Mouse (Mus musculus) neutrophil, adult 5-6 weeks (primary cell): ENCODE results near the gene Wwc1. TPM values are rescaled to one million over a fixed set of nuclear protein-coding genes. Genes with fewer than 3 reads are reported as not detected.

Experiments
- ATAC-seq: fragments of 151-379, 151-347 bp; 2 replicates; pipeline ENCODE4 v1.8.0; 2017; ENCODE audit warnings: mild to moderate bottlenecking, moderate TSS enrichment; ENCODE audit not compliant: insufficient number of reproducible peaks, poor library complexity, low FRiP score, severe bottlenecking; ENCODE audit errors: extremely low read depth
- total RNA-seq: library from RNA; stranded (forward); fragments of 200-1000 nt; gene quantifications from 2 replicates; pipeline ENCODE4 v1.2.3, GENCODE M21; 2017

Gene Wwc1
- 0.23 and 0.25 TPM in 2 replicates for total RNA-seq

- ATAC-seq, result no peak
Measured at GRCm38 (mm10) chr11:35980411-35980917, at the start of gene Wwc1. Wwc1 (minus strand) TSS chr11:35980527.

- no peak for ATAC-seq
Measured at GRCm38 (mm10) chr11:36020009-36020408, 39.7 kb upstream of the Wwc1 start.

DNA sequence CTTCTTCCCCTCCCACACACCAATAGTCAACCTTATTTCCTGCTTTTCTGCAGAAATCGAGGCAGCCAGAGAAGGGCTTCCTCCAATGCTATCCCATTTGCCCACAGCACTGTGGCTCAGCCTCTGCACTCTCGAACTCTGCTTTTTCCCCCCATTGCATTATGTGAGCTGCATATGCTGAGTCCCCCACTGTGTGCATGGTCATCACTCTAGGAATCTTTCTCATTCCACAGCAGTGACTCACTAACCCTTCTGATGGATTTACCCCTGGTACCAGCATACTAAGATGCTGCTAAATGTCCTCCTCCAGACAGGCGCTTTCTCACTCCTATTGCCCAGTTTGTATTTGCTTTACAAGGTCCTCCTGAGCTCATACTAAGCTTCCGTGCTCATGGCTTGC lies 32.9 kb upstream of the Wwc1 start:
- no peak for ATAC-seq

- no peak for ATAC-seq
Measured at GRCm38 (mm10) chr11:36009281-36010208, 29.2 kb upstream of the Wwc1 start.

DNA sequence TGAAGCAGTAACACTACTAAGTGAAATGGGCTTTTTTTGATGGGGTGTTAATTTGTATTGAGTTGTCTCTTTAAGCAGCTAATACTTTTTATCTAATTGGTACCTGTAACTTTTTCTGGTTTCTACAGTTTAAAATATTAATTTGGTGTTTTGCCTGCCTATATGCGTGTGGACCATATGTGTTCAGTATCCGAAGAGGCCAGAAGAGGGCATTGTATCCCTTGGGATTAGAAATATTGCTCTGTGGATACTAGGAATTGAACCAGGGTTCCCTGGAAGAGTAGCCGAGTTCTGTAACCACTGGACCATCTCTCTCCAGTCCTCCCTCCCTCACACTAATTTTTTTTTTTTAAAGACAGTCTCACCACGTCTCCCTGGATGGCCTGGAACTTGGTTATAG lies 22.6 kb upstream of the Wwc1 start:
- ATAC-seq, result no peak

GRCm38 (mm10) chr11:36001282-36001970 lies 21.1 kb upstream of the Wwc1 start:
- ATAC-seq, result no peak

GRCm38 (mm10) chr11:36000585-36001281 lies 20.4 kb upstream of the Wwc1 start:
- no peak for ATAC-seq

DNA sequence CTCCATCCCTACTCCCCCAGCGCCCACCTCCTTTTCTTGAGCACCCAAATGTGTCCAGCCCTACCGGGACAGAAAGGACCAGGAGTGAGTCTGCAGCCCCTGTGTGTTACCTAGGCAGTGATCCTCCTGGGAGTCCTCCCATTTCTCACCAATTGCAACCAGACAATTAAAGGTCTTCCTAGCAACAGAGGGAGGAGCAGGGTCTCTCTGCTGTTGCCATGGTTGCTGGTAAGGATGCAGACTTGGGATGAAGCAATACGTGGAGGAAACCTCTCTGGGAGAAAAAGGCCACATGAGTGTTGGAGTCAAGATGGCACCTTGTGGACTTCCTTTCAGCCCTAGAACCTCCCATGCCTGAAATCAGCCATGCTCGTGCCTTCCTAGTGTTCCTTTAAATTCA lies 19.7 kb upstream of the Wwc1 start:
- ATAC-seq, result no peak

- ATAC-seq, result no peak
Measured at GRCm38 (mm10) chr11:35998048-35998447, 17.7 kb upstream of the Wwc1 start.

GRCm38 (mm10) chr11:35995310-35995709 lies 15.0 kb upstream of the Wwc1 start:
- no peak for ATAC-seq

- ATAC-seq, result no peak
Measured at GRCm38 (mm10) chr11:35991846-35992245, 11.5 kb upstream of the Wwc1 start.

DNA sequence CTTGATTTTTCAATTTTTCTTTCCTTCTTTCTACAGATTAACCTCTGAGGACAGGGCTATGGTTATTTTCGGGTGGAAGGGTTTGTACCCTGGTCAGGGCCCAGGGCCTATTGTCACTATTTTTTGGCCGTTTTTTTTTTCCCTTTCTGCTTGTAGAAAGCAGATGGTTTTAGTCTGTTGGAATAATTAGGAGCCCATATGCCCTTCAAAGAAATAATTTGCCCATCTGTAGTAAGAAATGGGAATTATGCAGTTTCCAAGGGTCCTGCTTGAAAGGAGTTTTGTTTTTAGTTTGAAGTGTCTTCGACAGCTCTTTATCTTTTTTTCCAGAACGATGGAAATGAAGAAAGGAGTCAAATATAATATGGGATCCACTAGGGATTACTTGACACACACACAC lies 9.6 kb upstream of the Wwc1 start:
- ATAC-seq, result no peak

DNA sequence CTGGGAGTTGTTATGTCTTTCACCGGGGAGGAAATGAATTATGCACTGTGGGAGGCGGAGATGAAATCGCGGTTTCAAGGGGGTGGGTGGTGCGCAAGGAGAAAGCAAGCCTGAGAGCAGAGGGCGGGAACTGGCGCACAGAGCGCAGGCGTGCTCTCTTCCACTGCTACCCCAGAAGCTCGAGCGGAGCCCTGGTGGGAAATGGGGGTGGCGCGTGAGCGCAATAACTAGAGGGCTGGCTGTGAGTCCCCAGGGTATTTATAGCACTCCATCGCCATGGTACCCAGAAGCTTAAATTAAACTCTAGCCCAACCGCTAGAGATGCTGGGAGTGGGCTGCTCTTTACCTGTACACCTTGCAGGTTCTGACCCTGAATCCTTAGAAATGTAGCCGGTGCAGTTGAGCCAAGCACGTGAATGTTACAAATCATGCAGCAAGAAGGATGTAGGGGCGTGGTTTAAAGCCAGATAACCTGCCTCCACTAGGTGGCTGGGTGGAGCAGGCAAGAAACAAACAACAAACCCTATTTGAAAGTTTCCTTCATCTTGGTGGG lies 5.6 kb upstream of the Wwc1 start:
- ATAC-seq, result no peak

DNA sequence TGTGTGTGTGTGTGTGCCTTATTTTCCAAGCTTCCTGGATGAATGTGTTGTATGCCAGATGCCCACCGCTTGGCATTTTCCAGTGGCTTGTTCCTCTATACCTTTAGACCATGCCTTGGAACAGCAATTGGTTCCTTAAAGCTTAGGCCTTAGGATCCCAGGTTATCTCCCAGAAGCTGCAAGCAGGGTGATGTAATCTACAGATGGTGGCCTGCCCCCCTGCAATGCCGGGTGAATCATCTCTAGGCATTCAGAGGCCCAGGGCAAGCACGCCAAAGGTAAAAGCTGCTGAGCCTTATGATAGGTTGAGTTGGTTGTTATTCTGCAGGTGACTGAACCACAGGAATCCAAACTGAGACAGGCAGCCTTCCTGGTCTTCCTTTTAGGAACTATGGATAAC lies 2.4 kb upstream of the Wwc1 start:
- no peak for ATAC-seq

- no peak for ATAC-seq
Measured at GRCm38 (mm10) chr11:35979733-35980410, 455 bp downstream of the Wwc1 start.

DNA sequence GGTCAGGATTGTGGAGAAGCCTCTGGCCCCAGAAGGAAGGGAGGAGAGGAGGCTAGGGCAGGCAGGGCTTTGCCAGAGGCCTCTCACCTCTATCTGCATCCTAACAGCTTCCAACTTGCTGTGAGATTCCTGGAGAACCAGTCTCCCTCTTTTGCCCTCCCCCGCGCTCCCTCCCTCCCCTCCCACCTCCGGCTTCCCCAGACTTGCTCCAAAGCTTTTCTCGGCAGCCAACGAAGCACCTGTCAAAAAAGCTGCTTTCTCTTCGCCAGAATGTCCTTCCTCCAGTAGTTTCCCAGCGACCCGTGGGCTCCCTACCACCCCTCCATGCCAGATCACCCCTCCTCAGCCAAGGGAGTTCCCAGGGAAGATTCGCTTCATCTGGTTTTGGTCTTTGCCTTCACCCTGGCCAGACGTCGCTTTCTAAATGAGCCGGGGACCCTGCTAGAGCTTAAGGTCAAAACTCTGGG lies 1.0 kb downstream of the Wwc1 start:
- no peak for ATAC-seq

GRCm38 (mm10) chr11:35977796-35978195 lies 2.5 kb downstream of the Wwc1 start:
- ATAC-seq, result no peak

GRCm38 (mm10) chr11:35977096-35977495 lies 3.2 kb downstream of the Wwc1 start:
- ATAC-seq, result no peak

DNA sequence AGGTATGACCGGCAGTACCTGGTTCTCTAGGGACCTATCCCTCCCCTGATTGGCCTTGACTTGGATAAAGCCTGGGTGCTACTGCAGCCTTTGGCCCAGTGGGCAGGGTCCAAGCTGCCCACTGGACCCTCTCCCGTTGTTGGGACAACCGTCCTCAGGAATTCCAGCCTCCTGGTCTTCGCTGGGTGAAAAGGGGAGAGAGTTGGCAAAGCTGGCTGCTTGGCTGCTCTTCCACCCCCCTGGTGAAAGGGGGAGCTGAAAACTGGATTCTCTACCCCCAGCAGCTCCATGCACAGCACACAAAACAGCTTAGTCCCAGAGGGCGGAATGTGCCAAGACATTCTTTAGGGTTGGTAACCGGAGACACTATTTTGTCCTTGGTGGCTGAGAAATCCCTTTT lies 3.8 kb downstream of the Wwc1 start:
- no peak for ATAC-seq
